Comparison of ENCODE assay signal across 11 mouse cellular contexts in genomic region chr2:70663764-70664163, GRCm38 (mm10). TPM values are rescaled to one million over a fixed set of nuclear protein-coding genes. Genes with fewer than 3 reads are reported as not detected.
A peak's percentile ranks its signal among the peaks of the same experiment; 100 is the strongest.
DNase-seq lines count a peak whose midpoint lies in the region; ATAC-seq and TF ChIP-seq lines count a peak whose summit lies in the region.
"Had no signal": no experiment of that assay in that cellular context is flagged by ENCODE, and none has a peak within 500 bp of the region (broad histone marks: within the 10 kb centered on the region; RNA-seq: fewer than 3 reads in every experiment).

No protein-coding gene starts in this region.

- TF ChIP-seq POLR2A in embryonic fibroblast, embryonic 13.5 days (IDR thresholded peaks at IDR 0.05; ENCODE audit: low read depth, low read length): no peak

- peak; percentile 62 for DNase-seq in 3T3-L1 (ENCODE audit: low read depth, low spot score)
- peak; percentile 52 to 56 for DNase-seq in B cell, adult 2 months
- no peak for DNase-seq in right cerebral cortex, postnatal 10 days (ENCODE audit: low spot score in 2 of 2)
- no peak for DNase-seq in cerebellum, adult 18-20 months
- DNase-seq in layer of hippocampus, postnatal 14 days (ENCODE audit: low spot score in 2 of 2): no peak
- DNase-seq: cerebellum, adult 8-10 months had no signal

- TF ChIP-seq CTCF in intestine, postnatal 0 days (IDR thresholded peaks at IDR 0.05; ENCODE audit: low read depth): peak; percentile 61
- TF ChIP-seq CTCF in embryonic fibroblast, embryonic 13.5 days (IDR thresholded peaks at IDR 0.05; ENCODE audit: borderline replicate concordance, insufficient read depth, low read length): no peak

- no peak overlapping the region for H3K9ac ChIP-seq in intestine, postnatal 0 days (ENCODE audit: low read depth, low read length)
- no peak overlapping the region for H3K9ac ChIP-seq in intestine, embryonic 15.5 days

- H3K4me2 ChIP-seq in intestine, postnatal 0 days (replicated peaks; ENCODE audit: low read depth): 0 out of 2 replicates have a peak overlapping the region, but pooled peaks have one; percentile 13
- no peak overlapping the region for H3K4me2 ChIP-seq in intestine, embryonic 15.5 days (replicated peaks)

- H3K27ac ChIP-seq in intestine, postnatal 0 days (ENCODE audit: low read depth, low read length): no peak overlapping the region
- no peak overlapping the region for H3K27ac ChIP-seq in intestine, embryonic 15.5 days
- H3K27ac ChIP-seq in embryonic fibroblast, embryonic 13.5 days (ENCODE audit: insufficient read depth, low read length): no peak overlapping the region
- H3K27ac ChIP-seq: heart, embryonic 15.5 days had no signal

- 0 out of 2 replicates have a peak, but pooled peaks cover 3% of the 10 kb centered on the region for H3K36me3 ChIP-seq in intestine, postnatal 0 days (ENCODE audit: control insufficient read depth, insufficient read depth)
- no peaks in the 10 kb centered on the region for H3K36me3 ChIP-seq in intestine, embryonic 15.5 days

- WGBS in intestine, postnatal 0 days: 73% methylated on average over 5 of the region's 5 CpGs
- WGBS in intestine, embryonic 15.5 days: 78% methylated on average over 5 of the region's 5 CpGs

- H3K9me3 ChIP-seq in intestine, postnatal 0 days (ENCODE audit: control insufficient read depth): no peaks in the 10 kb centered on the region
- H3K9me3 ChIP-seq in intestine, embryonic 15.5 days: no peaks in the 10 kb centered on the region
- H3K9me3 ChIP-seq: heart, embryonic 15.5 days had no signal

- H3K4me1 ChIP-seq in intestine, postnatal 0 days (replicated peaks; ENCODE audit: control insufficient read depth, insufficient read depth, low read length): no peaks in the 10 kb centered on the region
- 0 out of 2 replicates have a peak, but pooled peaks cover 7% of the 10 kb centered on the region for H3K4me1 ChIP-seq in intestine, embryonic 15.5 days (replicated peaks)
- peaks cover 9% of the 10 kb centered on the region for H3K4me1 ChIP-seq in embryonic fibroblast, embryonic 13.5 days (ENCODE audit: control insufficient read depth, insufficient read depth, low read length)

- no peak for ATAC-seq in intestine, postnatal 0 days
- no peak for ATAC-seq in intestine, embryonic 15.5 days

- H3K4me3 ChIP-seq in intestine, postnatal 0 days (ENCODE audit: low read depth, low read length): no peak overlapping the region
- no peak overlapping the region for H3K4me3 ChIP-seq in intestine, embryonic 15.5 days (replicated peaks)
- peak overlapping the region; percentile 97; the same call in 1 of the 2 replicates for H3K4me3 ChIP-seq in embryonic fibroblast, embryonic 13.5 days (ENCODE audit: insufficient read depth, low read length)
- H3K4me3 ChIP-seq: erythroblast, embryonic 14.5 days had no signal

- H3K27me3 ChIP-seq in intestine, postnatal 0 days (replicated peaks; ENCODE audit: control insufficient read depth, insufficient read depth, low read length): no peaks in the 10 kb centered on the region
- H3K27me3 ChIP-seq in intestine, embryonic 15.5 days (replicated peaks): no peaks in the 10 kb centered on the region
- H3K27me3 ChIP-seq: heart, embryonic 15.5 days had no signal

RNA-seq across cellular contexts. Expression of gene Gm26558, which starts 1.9 kb away (rescaled TPM):
- 2.8 and 3.1 TPM in 2 replicates for polyA plus RNA-seq in intestine, postnatal 0 days (2015; fragmentation: Nextera tagmentation; extraction: Ambion mirVana)
- 3.7 and 4.1 TPM in 2 replicates for polyA plus RNA-seq in intestine, embryonic 15.5 days (2015; fragmentation: Nextera tagmentation; extraction: Ambion mirVana)
- polyA plus RNA-seq in embryonic fibroblast, embryonic 13.5 days (2011; ENCODE audit: insufficient read length, low read depth, missing spikeins): not detected in 2 replicates
- under 1 TPM in 1 of 2 experiments, not detected in 1; 0.48 TPM for total RNA-seq in layer of hippocampus, postnatal 14 days (2021)
- polyA plus RNA-seq: erythroblast, embryonic 14.5 days had no signal

RNA-seq across cellular contexts. Expression of gene Gorasp2, which starts 2.4 kb away (rescaled TPM):
- polyA plus RNA-seq in intestine, postnatal 0 days (2015; fragmentation: Nextera tagmentation; extraction: Ambion mirVana): 145 and 153 TPM in 2 replicates
- 163 and 172 TPM in 2 replicates for polyA plus RNA-seq in intestine, embryonic 15.5 days (2015; fragmentation: Nextera tagmentation; extraction: Ambion mirVana)
- polyA plus RNA-seq in embryonic fibroblast, embryonic 13.5 days (2011; ENCODE audit: insufficient read length, low read depth, missing spikeins): 153 and 162 TPM in 2 replicates
- 100 to 1,000 TPM in 1 of 2 experiments, 10 to 100 TPM in 1; 95.0 to 103 TPM for total RNA-seq in layer of hippocampus, postnatal 14 days (2021)

Comparison
In these comparisons a context has a peak if more than half of its experiments do, and no peak if none do; other contexts are left out.
1. DNase-seq: peak in 3T3-L1 (single experiment) and B cell, adult 2 months (2 of 2); none in right cerebral cortex, postnatal 10 days (0 of 2), cerebellum, adult 18-20 months (0 of 2) and layer of hippocampus, postnatal 14 days (0 of 2).